Mouse (Mus musculus) kidney, postnatal 0 days (tissue): ENCODE measurements at regions not wholly inside any gene's neighbourhood (a gene's known extent, or its start where the extent isn't known, plus 50 kb on each side); places are given as distances from the start of the nearest gene placed in this dataset.

Source experiments
- ATAC-seq: fragments of 200-750 bp; cut with Nextera tagmentation; replicated peaks from 2 replicates; pipeline ENCODE4 v1.8.0; 2017; ENCODE audit warnings: low read depth, moderate number of reproducible peaks, moderate TSS enrichment, moderate library complexity; ENCODE audit not compliant: low FRiP score
- DNase-seq: peaks from one replicate; pipeline ENCODE4 v3.0.0-alpha.2; 2016; ENCODE audit warnings: low spot score
- H3K27ac ChIP-seq: fragments of 300-500 bp; sonication (generic); 2 replicates; pipeline ENCODE4 v1.5.1; 2014; ENCODE audit warnings: mild to moderate bottlenecking
- H3K27me3 ChIP-seq: fragments of 300-500 bp; sonication (generic); 2 replicates; pipeline ENCODE4 v1.6.1; 2014; ENCODE audit warnings: low read length, mixed read lengths; ENCODE audit not compliant: insufficient read depth
- H3K36me3 ChIP-seq: fragments of 300-500 bp; sonication (generic); 2 replicates; pipeline ENCODE4 v1.6.1; 2014; ENCODE audit warnings: low read length, mixed read lengths; ENCODE audit not compliant: insufficient read depth
- H3K4me1 ChIP-seq: fragments of 300-500 bp; sonication (generic); replicated peaks from 2 replicates; pipeline ENCODE4 v1.6.1; 2014; ENCODE audit warnings: antibody characterized with exemption, low read length, mixed read lengths; ENCODE audit not compliant: insufficient read depth
- H3K4me2 ChIP-seq: fragments of 300-500 bp; sonication (generic); 2 replicates; pipeline ENCODE4 v1.6.1; 2014; ENCODE audit warnings: mild to moderate bottlenecking, low read length, moderate library complexity, mixed read lengths
- H3K4me3 ChIP-seq: fragments of 300-500 bp; sonication (generic); replicated peaks from 2 replicates; pipeline ENCODE4 v1.5.1; 2014; ENCODE audit warnings: low read depth, low read length
- H3K9ac ChIP-seq: fragments of 300-500 bp; sonication (generic); 2 replicates; pipeline ENCODE4 v1.6.1; 2014; ENCODE audit warnings: low read depth, low read length
- H3K9me3 ChIP-seq: fragments of 300-500 bp; sonication (generic); replicated peaks from 2 replicates; pipeline ENCODE4 v1.6.1; 2016; ENCODE audit warnings: low read length, inconsistent platforms, mixed read lengths
- CTCF ChIP-seq: IDR thresholded peaks from 2 replicates; pipeline ENCODE4 v1.5.1; 2016; ENCODE audit warnings: antibody characterized with exemption, low read depth, mild to moderate bottlenecking, moderate library complexity
- WGBS: fragments of 180-500 bp; shearing (Covaris S2); extraction: QIAGEN DNeasy Blood & Tissue Kit; methylation state at CpG from one replicate; pipeline ENCODE4 v1.1.7; 2014; 5-methylcytosine and 5-hydroxymethylcytosine counted together

DNA sequence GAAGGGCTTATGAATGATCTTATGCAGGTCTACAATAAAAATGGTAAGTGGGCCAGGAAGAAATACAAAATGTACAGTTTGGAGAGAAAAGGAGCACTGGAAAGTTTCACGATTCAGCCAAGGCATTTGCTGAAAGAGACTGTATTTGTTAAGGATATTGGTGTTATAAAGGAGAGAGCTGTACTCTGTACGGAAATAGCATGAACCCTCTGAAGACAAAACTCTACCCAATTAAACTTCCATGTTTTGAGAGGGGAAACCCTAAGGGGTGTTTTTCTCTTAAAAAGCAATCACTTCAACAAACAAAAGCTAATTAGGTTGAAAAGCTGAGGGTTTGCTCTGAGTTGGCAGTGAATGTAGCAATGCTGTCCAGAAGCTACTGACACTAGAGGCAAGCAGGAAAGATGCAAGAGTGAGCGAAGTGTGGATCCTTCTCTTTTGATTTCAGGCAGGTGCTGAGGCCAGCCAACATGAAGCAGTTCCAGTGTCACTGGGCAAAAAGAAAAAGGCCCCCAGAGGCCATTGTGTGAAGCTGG lies 378.2 kb downstream of the Prdm13 start:
- no peak for ATAC-seq
- Histone ChIP-seq H3K27ac (no peak overlapping the region), H3K4me3 (no peak overlapping the region), H3K27me3 (no peaks in the 10 kb centered on the region), H3K9me3 (no peaks in the 10 kb centered on the region), H3K4me1 (no peaks in the 10 kb centered on the region), H3K9ac (no peak overlapping the region), H3K4me2 (no peak overlapping the region), H3K36me3 (no peaks in the 10 kb centered on the region)
- no peak for DNase-seq
- no peak for TF ChIP-seq CTCF
- 84% methylated on average over 3 of the region's 3 CpGs for WGBS

- Histone ChIP-seq H3K4me2 (no peak overlapping the region), H3K4me3 (no peak overlapping the region), H3K9ac (no peak overlapping the region), H3K27me3 (no peaks in the 10 kb centered on the region), H3K27ac (no peak overlapping the region), H3K4me1 (no peaks in the 10 kb centered on the region), H3K36me3 (no peaks in the 10 kb centered on the region), H3K9me3 (no peaks in the 10 kb centered on the region)
- ATAC-seq (no peak), DNase-seq (no peak)
- TF ChIP-seq CTCF: no peak
These were observed 385.6 kb downstream of the Prdm13 start for GRCm38 (mm10) chr4:21300141-21300540.

GRCm38 (mm10) chr4:21267302-21267701 lies 418.5 kb downstream of the Prdm13 start:
- H3K4me3 ChIP-seq: no peak overlapping the region
- no peak overlapping the region for H3K9ac ChIP-seq
- H3K36me3 ChIP-seq: no peaks in the 10 kb centered on the region
- H3K27me3 ChIP-seq: no peaks in the 10 kb centered on the region
- H3K9me3 ChIP-seq: no peaks in the 10 kb centered on the region
- H3K4me2 ChIP-seq: no peak overlapping the region
- H3K27ac ChIP-seq: no peak overlapping the region
- ATAC-seq: no peak
- WGBS: 47% methylated on average over 2 of the region's 2 CpGs
- no peaks in the 10 kb centered on the region for H3K4me1 ChIP-seq
- DNase-seq: no peak
- no peak for TF ChIP-seq CTCF

GRCm38 (mm10) chr4:21266886-21267285 lies 418.9 kb downstream of the Prdm13 start:
- Histone ChIP-seq H3K4me2 (no peak overlapping the region), H3K9ac (no peak overlapping the region), H3K27me3 (no peaks in the 10 kb centered on the region), H3K36me3 (no peaks in the 10 kb centered on the region), H3K4me3 (no peak overlapping the region), H3K27ac (no peak overlapping the region), H3K4me1 (no peaks in the 10 kb centered on the region), H3K9me3 (no peaks in the 10 kb centered on the region)
- DNase-seq (no peak), ATAC-seq (no peak)
- TF ChIP-seq CTCF: no peak

GRCm38 (mm10) chr4:21250396-21250795 lies 435.4 kb downstream of the Prdm13 start:
- ATAC-seq (no peak), DNase-seq (no peak)
- no peaks in the 10 kb centered on the region for H3K27me3 ChIP-seq
- H3K9ac ChIP-seq: no peak overlapping the region
- WGBS: 74% methylated on average over 2 of the region's 2 CpGs
- H3K4me3 ChIP-seq: no peak overlapping the region
- H3K36me3 ChIP-seq: no peaks in the 10 kb centered on the region
- TF ChIP-seq CTCF: no peak
- no peak overlapping the region for H3K27ac ChIP-seq
- no peak overlapping the region for H3K4me2 ChIP-seq
- no peaks in the 10 kb centered on the region for H3K9me3 ChIP-seq
- no peaks in the 10 kb centered on the region for H3K4me1 ChIP-seq

GRCm38 (mm10) chr4:21222631-21223030 lies 463.1 kb downstream of the Prdm13 start:
- ATAC-seq (peak; percentile 80), DNase-seq (peak; percentile 87)
- H3K27ac ChIP-seq: no peak overlapping the region
- H3K4me1 ChIP-seq: no peaks in the 10 kb centered on the region
- 32% methylated on average over 4 of the region's 4 CpGs for WGBS
- H3K4me3 ChIP-seq: no peak overlapping the region
- no peaks in the 10 kb centered on the region for H3K9me3 ChIP-seq
- H3K36me3 ChIP-seq: no peaks in the 10 kb centered on the region
- no peak overlapping the region for H3K4me2 ChIP-seq
- TF ChIP-seq CTCF: peak; percentile 85
- H3K27me3 ChIP-seq: no peaks in the 10 kb centered on the region
- no peak overlapping the region for H3K9ac ChIP-seq

GRCm38 (mm10) chr4:21207617-21208016 lies 478.1 kb downstream of the Prdm13 start:
- no peaks in the 10 kb centered on the region for H3K4me1 ChIP-seq
- H3K4me3 ChIP-seq: no peak overlapping the region
- H3K27me3 ChIP-seq: no peaks in the 10 kb centered on the region
- H3K9ac ChIP-seq: no peak overlapping the region
- H3K4me2 ChIP-seq: no peak overlapping the region
- H3K9me3 ChIP-seq: no peaks in the 10 kb centered on the region
- TF ChIP-seq CTCF: no peak
- no peak overlapping the region for H3K27ac ChIP-seq
- DNase-seq: no peak
- ATAC-seq: no peak
- WGBS: 95% methylated on average over 4 of the region's 4 CpGs
- H3K36me3 ChIP-seq: no peaks in the 10 kb centered on the region
